Mouse (Mus musculus) stomach, postnatal 0 days (tissue): ENCODE results near the gene Tmem175.
A peak's percentile ranks its signal among the peaks of the same experiment; 100 is the strongest.

Experiments used
- CTCF ChIP-seq: IDR thresholded peaks from 2 replicates; pipeline ENCODE4 v1.5.1; 2016; ENCODE audit warnings: antibody characterized with exemption, low read depth, mild to moderate bottlenecking, moderate library complexity
- EP300 ChIP-seq: optimal IDR thresholded peaks from 2 replicates; pipeline ENCODE3; 2016; ENCODE audit warnings: antibody characterized with exemption

DNA sequence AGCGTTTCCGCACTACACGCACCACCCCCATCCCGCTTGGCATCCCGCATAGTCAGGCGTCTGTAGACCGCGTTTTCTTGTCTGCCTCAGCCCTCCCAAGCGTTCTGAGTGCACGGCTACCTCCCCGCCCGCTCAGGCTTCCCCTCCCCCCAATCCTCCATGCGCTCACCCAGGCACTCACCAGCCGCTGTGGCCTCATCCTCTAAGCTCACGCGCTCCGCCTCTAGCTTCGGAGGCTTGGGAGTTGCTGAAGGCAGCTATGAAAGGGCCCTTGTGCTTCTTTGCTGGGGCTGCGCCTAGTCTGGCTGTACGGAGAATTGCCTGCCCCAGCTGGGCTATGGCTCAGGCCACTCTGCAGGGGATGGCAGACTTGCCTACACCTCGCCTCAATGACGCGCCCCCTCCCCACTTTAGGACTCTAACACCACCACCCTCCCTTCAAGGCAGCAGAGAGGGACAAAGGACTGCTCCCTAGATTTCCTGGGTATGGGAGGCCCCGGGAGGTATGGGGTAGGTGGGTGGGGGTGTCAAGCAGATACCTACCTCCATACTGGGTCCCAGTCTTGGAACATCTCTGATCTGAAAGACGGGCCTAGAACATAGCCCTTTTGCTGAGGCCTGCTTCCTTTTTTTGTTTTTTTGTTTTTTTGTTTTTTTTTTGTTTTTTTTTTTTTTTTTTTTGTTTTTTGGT is 48.2 kb downstream of the Tmem175 start:
- TF ChIP-seq CTCF (peak; percentile 25), EP300 (no peak)
